Mouse (Mus musculus) erythroblast, embryonic 14.5 days (primary cell): ENCODE measurements around the gene Tmem247.

Source experiments
- GATA1 ChIP-seq: IDR thresholded peaks from 2 replicates; pipeline ENCODE4 v1.6.1; 2012; ENCODE audit warnings: low read length, inconsistent platforms, mixed read lengths
- TAL1 ChIP-seq: IDR thresholded peaks from 3 replicates; pipeline ENCODE4 v1.6.1; 2012; ENCODE audit warnings: low read length, inconsistent platforms, mixed read lengths

DNA sequence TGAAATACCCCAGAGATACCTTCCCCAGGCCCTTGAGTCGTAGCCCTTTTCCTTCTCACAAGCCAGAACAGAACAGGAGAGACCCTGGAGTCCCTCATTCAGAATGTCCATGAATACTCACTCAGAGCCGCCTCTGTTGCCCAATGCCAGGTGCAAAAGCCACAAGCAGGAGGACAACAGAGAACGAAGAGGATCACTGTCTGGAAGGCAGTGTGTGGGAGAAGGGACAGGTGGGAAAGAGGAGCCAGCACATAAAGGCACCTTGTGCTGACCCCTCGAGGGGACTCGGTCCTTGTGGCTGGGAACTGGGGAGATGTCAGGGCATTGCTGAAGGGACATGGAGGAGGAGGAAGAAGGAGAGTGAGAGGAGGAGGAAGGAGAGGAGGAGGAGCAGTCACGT lies 25.0 kb downstream of the Tmem247 start:
- TF ChIP-seq GATA1 (no peak), TAL1 (no peak)
